Mouse (Mus musculus): Measurements from ENCODE around the gene Tmtc4.
A peak's percentile ranks its signal among the peaks of the same experiment; 100 is the strongest.

Tmtc4 gene

GRCm38 (mm10) chr14:122974854-122975570, 8.8 kb downstream of the Tmtc4 start:
- DNase-seq (ENCODE audit: low read depth): no peak

DNA sequence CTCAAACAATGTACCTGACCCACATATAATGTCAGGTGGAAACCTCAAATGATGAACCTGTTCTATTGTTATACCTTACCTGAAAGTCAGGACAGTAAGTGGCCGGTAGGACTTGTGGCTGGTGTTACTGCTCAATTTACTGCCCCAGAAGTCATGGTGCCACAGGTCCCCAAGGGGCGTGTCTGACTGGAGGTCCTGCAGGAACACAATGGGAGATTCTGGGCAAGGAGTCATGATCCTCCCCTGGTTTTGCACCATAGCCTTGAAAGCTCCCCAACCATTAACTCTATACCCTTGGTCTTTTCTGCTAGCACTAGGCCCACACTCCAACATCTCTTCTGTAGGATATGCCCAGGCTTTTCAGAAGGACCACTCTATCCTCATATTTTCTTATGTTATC, 10.7 kb downstream of the Tmtc4 start:
- no peak for DNase-seq (ENCODE audit: low read depth)

GRCm38 (mm10) chr14:122968049-122968448, 15.8 kb downstream of the Tmtc4 start:
- no peak for DNase-seq (ENCODE audit: low read depth)

- DNase-seq (ENCODE audit: low read depth): no peak
Measured at GRCm38 (mm10) chr14:122957941-122958340, 25.9 kb downstream of the Tmtc4 start.

GRCm38 (mm10) chr14:122953331-122953730, 30.5 kb downstream of the Tmtc4 start:
- DNase-seq (ENCODE audit: low read depth): peak; percentile 16

DNA sequence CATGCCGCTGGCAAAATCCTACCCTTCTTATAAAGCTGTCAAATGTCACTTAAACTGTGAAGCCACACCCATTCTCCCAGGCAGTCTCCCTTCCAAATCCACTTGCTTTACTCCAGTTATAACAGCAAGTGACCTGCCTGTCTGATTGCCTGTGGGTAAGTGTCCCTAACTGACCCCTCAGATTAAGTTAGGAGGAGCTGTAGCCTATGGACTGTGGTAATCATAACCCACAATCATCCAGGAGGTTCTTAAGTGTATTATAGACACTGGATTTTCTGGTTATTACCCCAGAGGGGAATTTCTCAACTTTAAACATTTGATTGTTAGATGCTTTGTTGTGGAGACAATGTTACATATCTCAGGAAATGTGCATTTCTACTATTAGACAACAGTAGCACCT, 31.3 kb downstream of the Tmtc4 start:
- no peak for DNase-seq (ENCODE audit: low read depth)

GRCm38 (mm10) chr14:122951676-122952445, 32.0 kb downstream of the Tmtc4 start:
- DNase-seq (ENCODE audit: low read depth): no peak

DNA sequence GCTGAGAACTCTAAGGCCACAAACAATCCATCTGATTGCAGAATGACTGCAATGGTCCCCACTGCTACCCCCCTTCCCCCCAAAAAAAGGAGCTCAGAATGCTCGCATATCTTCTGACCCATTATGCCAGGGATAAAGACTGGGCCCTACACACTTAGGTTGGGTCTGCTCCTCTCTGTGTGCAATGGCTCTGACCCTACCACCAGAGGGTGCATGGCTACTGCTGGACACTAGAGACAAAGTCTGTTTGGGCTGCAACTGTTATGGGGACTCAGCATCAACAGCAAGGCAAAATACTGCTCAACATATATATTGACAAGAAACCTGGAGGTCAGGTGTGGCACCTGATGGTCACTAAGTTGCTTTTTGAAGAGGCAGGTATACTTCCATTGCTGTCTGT, 32.9 kb downstream of the Tmtc4 start:
- no peak for DNase-seq (ENCODE audit: low read depth)

- no peak for DNase-seq (ENCODE audit: low read depth)
Measured at GRCm38 (mm10) chr14:122943475-122943853, 40.4 kb downstream of the Tmtc4 start.

GRCm38 (mm10) chr14:122942757-122943474, 40.9 kb downstream of the Tmtc4 start:
- DNase-seq (ENCODE audit: low read depth): no peak

- DNase-seq (ENCODE audit: low read depth): no peak
Measured at GRCm38 (mm10) chr14:122936460-122936859, 47.4 kb downstream of the Tmtc4 start.

- no peak for DNase-seq (ENCODE audit: low read depth)
Measured at GRCm38 (mm10) chr14:122920011-122920410, 63.8 kb downstream of the Tmtc4 start.

- DNase-seq (ENCODE audit: low read depth): no peak
Measured at GRCm38 (mm10) chr14:122917676-122918075, 66.2 kb downstream of the Tmtc4 start.

DNA sequence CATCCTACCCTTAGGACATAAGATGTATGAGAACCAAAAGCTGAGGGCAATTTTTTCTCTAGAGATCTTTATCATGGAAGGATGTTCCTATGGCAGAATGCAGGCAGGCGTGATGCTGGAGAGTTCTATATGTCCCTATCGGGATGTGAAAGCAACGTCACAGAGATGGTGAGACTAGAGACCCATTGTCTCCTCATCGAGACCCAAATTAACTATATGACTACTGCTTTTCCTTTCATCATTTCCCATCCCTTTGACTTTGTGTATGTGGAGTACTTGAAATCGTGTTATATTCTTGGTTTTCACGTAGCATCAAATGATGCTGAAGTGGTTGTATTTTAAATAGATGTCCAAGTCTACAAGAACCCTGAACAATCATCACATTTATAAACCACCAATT, 70.2 kb downstream of the Tmtc4 start, which contains the start of gene Ggact:
Gene Ggact, minus strand, starts transcription at position 101 of the 400 bp plus-strand sequence.
- no peak for DNase-seq (ENCODE audit: low read depth)

GRCm38 (mm10) chr14:122912812-122913498, 70.9 kb downstream of the Tmtc4 start:
- peak; percentile 38 for DNase-seq (ENCODE audit: low read depth)

DNA sequence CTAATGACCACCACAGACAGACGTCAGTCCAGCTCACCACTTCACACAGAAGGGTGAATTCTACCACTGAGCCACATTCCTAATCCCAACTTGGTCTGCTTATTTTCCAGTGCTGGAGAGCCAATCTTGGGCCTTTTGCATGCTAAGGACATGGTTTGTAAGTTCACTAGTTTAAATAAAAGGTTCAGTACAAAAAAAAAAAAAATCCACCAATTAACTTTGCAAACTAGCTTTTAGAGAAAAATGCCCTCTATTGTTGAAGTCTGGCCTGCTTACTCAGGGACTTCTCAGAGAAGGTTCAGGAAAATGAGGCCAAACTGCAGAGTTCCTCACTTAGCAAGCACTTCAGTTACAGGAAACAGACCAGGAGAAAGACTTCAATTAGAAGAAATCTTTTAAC, 71.7 kb downstream of the Tmtc4 start:
- DNase-seq (ENCODE audit: low read depth): no peak

DNA sequence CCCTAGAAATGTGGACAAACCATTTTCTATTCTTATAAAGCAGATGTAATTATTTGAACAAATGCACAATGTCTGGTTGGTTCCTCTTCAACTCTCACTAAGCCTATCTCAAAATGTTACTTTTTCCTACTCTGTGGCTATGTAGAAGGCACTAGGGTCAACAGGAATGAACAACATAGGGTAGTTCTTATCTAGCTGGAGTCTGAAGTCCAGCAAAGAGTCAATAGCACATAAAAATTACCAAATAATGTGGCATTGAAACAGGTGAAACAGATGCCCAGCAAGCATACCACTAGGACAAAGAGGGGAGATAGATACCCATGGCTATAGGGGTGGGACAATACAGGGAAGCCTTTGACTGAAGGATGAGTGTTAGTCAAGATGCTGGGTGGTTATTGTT, 72.6 kb downstream of the Tmtc4 start:
- no peak for DNase-seq (ENCODE audit: low read depth)

GRCm38 (mm10) chr14:122909368-122910091, 74.3 kb downstream of the Tmtc4 start:
- DNase-seq (ENCODE audit: low read depth): no peak

- DNase-seq (ENCODE audit: low read depth): no peak
Measured at GRCm38 (mm10) chr14:122908075-122908474, 75.8 kb downstream of the Tmtc4 start.

DNA sequence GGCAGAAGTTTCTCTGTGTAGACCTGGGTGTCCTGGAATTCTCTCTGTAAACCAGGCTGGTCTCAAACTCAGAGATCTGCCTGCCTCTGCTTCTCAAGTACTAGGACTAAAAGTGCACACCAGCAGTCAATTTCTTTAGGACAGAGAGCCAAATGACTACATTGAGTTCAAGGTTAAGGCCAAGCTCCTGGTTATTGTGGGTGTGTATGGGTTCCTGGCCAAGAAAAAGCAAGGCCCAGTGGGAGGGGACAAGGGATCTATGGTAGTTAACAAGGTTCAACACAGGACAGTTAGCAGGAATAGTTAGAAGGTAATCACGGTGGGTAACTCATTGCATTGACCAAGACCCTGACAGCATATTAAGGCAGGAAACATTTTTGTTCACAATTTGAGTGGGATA, 78.8 kb downstream of the Tmtc4 start:
- DNase-seq (ENCODE audit: low read depth): no peak

GRCm38 (mm10) chr14:122903923-122904351, 79.9 kb downstream of the Tmtc4 start:
- DNase-seq (ENCODE audit: low read depth): no peak

Data from c-Kit-positive CD71-positive TER-119-negative erythroid progenitor cells, embryonic 14.5 days (primary cell).